Mouse (Mus musculus) mesoderm, embryonic 11.5 days (tissue): Measurements from ENCODE around the gene Iqck.

Experiments
- DNase-seq: peaks from one replicate; pipeline ENCODE4 v3.0.0-alpha.2; 2012; ENCODE audit warnings: low read depth, low spot score

Gene Iqck

GRCm38 (mm10) chr7:118850676-118851290 is 4.8 kb upstream of the Iqck start:
- DNase-seq = no peak

GRCm38 (mm10) chr7:118851571-118851970 is 4.0 kb upstream of the Iqck start:
- no peak for DNase-seq

GRCm38 (mm10) chr7:118852611-118853010 is 2.9 kb upstream of the Iqck start:
- DNase-seq = no peak

GRCm38 (mm10) chr7:118854606-118855005 is 946 bp upstream of the Iqck start:
- DNase-seq = no peak

- DNase-seq = no peak
Measured at GRCm38 (mm10) chr7:118855877-118856304, 339 bp downstream of the Iqck start, which contains the start of gene Knop1. Gene Knop1, minus strand, starts transcription at chr7:118856254.

- DNase-seq = no peak
Measured at GRCm38 (mm10) chr7:118858640-118859039, 3.1 kb downstream of the Iqck start.

GRCm38 (mm10) chr7:118865362-118865761 is 9.8 kb downstream of the Iqck start:
- no peak for DNase-seq

GRCm38 (mm10) chr7:118879466-118880029 is 24.0 kb downstream of the Iqck start:
- no peak for DNase-seq

GRCm38 (mm10) chr7:118883957-118884356 is 28.4 kb downstream of the Iqck start:
- no peak for DNase-seq

GRCm38 (mm10) chr7:118884969-118885368 is 29.4 kb downstream of the Iqck start:
- DNase-seq = no peak

GRCm38 (mm10) chr7:118887303-118888055 is 31.9 kb downstream of the Iqck start:
- peak; percentile 53 for DNase-seq

- DNase-seq = peak; percentile 48
Measured at GRCm38 (mm10) chr7:118889046-118889680, 33.6 kb downstream of the Iqck start.

- no peak for DNase-seq
Measured at GRCm38 (mm10) chr7:118895469-118896450, 40.2 kb downstream of the Iqck start.

GRCm38 (mm10) chr7:118898063-118898462 is 42.5 kb downstream of the Iqck start:
- no peak for DNase-seq

GRCm38 (mm10) chr7:118900090-118900489 is 44.5 kb downstream of the Iqck start:
- no peak for DNase-seq

- DNase-seq = no peak
Measured at GRCm38 (mm10) chr7:118902944-118903343, 47.4 kb downstream of the Iqck start.

GRCm38 (mm10) chr7:118903879-118904278 is 48.3 kb downstream of the Iqck start:
- DNase-seq = no peak

- DNase-seq = no peak
Measured at GRCm38 (mm10) chr7:118904530-118904929, 49.0 kb downstream of the Iqck start.

- DNase-seq = no peak
Measured at GRCm38 (mm10) chr7:118908961-118909515, 53.5 kb downstream of the Iqck start.

GRCm38 (mm10) chr7:118910464-118910863 is 54.9 kb downstream of the Iqck start:
- no peak for DNase-seq

GRCm38 (mm10) chr7:118911170-118911569 is 55.6 kb downstream of the Iqck start:
- no peak for DNase-seq
